Mouse (Mus musculus) urinary bladder, postnatal 10 days (tissue): ENCODE results near the gene Sar1a.

Source experiments
- DNase-seq: peaks from one replicate; pipeline ENCODE4 v3.0.0; 2022; ENCODE audit warnings: low spot score

Sar1a gene

GRCm38 (mm10) chr10:61679545-61679944 lies 554 bp upstream of the Sar1a start:
- DNase-seq: no peak

GRCm38 (mm10) chr10:61689405-61689804 lies 9.3 kb downstream of the Sar1a start:
- DNase-seq: no peak

GRCm38 (mm10) chr10:61693563-61693962 lies 13.5 kb downstream of the Sar1a start:
- DNase-seq: no peak

GRCm38 (mm10) chr10:61694870-61695670 lies 15.0 kb downstream of the Sar1a start, which contains the start of gene Tysnd1:
Gene Tysnd1 (plus strand): TSS chr10:61695514.
- DNase-seq: peak; percentile 90

- DNase-seq: no peak
Measured at GRCm38 (mm10) chr10:61695703-61696559, 15.8 kb downstream of the Sar1a start.

GRCm38 (mm10) chr10:61696560-61696823 lies 16.4 kb downstream of the Sar1a start:
- DNase-seq: no peak

DNA sequence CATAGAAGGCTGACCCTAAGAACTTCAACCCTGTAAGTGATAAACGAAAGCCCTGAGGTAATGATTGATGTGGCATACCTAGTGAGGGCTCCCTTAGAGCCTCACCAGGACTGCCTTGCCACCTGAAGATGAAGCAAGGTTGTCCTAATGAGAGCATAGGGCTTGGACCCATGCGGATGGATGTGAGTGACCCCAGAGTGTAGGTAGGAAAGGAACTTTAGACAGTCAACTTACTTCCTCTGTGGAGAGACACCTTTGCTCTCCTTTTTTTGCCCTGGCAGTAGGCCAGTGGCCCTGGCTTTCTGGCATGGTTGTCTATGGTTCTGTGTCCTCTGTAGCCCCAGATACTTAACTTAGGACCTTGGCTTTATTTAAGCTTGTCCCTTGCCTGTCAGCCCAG lies 16.9 kb downstream of the Sar1a start:
- DNase-seq: no peak

DNA sequence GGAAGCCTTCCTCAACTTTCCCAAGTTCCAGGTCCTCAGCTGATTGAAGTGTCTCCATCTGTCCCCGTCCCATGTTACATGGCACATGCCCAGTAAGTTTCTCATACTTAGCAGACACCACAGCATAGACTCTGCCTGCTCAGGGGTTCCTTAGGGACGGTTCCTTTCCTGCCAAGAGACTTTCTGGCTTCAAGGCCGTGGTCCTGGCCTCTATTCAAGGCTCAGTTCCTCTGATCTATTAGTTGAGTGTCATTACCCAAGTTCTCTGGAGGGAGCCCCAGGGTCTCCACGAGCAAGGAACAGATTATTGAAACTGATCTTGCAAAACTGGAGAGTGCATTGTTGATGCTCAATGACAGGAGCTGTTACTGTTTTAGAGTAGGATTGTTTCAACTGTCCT lies 24.6 kb downstream of the Sar1a start:
- DNase-seq: no peak

- DNase-seq: no peak
Measured at GRCm38 (mm10) chr10:61706412-61707375, 26.6 kb downstream of the Sar1a start.

DNA sequence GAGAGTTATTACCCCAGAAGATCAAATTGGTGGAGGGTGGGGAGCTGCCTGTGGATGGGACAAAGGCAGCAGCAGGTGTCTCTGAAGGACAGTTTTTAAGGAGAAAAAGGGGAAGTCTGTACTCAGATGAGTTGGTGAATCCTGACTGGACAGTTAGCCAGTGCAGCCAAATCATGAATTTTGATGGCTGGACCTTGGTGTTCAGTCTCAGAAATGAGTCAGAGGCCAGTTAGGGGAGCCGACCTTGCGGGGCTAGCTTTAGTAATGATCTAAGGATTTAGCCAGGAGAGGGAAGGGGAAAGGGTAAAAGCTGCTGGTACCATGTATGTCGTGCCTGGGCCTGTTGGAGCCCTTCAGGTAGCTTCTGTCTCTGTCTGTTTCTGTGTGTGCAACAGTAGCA lies 33.5 kb downstream of the Sar1a start:
- DNase-seq: no peak

GRCm38 (mm10) chr10:61714146-61714545 lies 34.0 kb downstream of the Sar1a start:
- no peak for DNase-seq

DNA sequence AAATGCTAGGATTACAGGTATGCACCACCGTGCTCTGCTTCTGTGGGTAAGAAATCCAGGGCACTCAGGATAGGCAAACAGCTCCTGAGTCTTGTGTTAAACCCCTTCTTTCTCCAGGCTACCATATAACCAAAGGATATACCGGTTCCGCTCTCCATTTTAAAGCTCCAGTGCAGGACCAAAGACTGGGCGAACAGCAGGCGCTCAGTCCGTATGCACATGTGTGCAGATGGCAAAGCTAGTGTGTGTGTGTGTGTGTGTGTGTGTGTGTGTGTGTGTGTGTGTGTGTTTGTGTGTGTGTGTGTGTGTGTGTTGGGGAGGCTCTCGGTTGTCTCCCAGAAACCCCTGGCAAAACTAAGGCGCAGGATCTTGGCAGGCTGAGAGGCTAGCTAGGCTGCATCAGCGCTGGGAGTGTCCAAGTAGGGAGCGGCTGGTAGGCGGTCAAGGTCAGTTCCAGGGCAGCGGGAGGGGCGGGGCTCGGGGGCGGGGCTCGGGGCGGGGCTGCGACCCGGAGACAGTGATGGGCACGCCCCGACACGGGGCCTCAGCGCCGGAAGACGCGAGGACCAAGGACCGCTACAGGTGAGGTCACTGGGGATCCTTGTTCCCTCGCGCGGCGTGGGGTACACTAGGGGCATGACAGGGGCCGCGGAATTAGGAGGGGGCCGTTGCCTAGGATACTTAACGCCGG lies 34.8 kb downstream of the Sar1a start, which contains the start of gene Aifm2:
Gene Aifm2, plus strand, starts transcription at position 493 of the 691 bp plus-strand sequence.
- DNase-seq: no peak

DNA sequence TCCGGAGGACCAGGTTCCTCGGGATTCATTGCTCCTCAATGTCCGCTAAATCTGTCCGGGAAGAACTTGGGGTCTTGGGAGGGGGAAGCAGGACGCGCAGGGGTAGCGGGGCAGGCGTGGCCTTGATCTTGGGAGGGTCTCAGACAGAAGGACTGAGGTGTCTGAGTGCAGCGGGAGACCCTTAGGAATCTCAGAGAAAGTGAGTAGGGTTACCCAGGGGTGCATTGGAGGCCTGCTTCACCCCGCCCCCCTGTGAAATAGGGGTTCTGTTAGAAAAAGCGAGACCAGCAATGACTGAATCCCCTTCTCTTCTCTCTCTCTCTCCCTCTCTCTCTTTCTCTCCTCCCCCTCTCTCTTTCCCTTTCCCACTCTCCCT lies 35.4 kb downstream of the Sar1a start:
- no peak for DNase-seq

DNA sequence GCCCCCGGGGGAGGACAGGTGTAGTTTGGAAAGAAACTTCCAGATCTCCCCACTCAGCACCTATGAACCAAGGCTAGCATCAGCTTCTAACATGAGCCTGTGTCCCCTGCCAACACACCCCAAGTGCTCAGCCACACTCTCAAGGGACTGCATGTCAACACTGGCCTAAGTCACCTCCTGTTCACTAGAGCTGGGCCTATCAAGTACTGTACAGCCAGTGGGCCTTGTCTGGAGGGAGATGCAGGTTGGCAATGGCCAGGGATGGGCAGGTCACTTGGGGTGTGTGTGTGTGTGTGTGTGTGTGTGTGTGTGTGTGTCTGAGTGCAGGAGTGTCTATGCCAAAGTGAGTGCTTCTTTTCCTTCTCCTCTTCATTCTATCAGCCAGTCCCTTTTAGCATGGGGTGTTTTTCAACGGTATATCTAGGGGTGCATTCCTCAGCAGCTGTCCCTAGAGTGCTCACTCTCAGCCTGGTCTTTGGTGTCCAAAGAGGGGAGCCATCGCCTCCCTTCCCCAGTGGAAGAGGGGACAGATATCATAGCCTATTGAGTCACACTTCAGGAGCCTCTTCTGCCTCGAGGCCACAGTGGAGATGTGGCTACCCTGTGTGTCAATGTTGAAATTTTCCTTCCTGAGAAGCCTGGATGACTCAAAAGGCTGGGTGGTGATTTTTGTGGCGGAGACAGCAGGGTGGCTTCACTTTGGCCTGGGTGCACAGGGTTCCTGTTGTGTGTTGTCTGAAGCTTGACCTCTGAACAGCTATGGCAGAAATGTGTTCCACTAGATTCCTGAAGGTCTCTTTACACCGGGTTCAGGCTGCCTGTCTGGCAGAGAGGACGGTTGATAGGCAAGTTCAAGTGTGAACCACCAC lies 36.1 kb downstream of the Sar1a start:
- no peak for DNase-seq

GRCm38 (mm10) chr10:61717406-61718296 lies 37.6 kb downstream of the Sar1a start:
- no peak for DNase-seq

- DNase-seq: no peak
Measured at GRCm38 (mm10) chr10:61720331-61720730, 40.2 kb downstream of the Sar1a start.

DNA sequence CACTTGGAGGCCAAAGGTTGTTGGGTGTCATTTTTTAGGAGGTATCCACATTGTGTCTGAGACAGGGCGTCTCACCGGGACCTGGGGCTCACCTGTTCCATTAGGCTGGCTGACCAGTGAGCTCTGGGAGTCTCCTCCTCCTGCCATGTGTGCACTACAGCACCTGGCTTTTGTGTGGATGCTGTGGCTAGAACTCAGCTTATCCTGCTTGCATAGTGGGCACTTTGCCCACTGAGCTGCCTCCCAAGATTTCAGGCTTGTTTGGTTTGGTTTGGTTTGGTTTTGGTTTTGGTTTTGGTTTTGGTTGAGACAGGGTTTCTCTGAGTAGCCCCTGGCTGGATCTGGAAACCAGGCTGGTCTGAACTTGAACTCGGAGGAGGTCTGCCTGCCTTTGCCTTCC lies 42.1 kb downstream of the Sar1a start:
- no peak for DNase-seq

DNA sequence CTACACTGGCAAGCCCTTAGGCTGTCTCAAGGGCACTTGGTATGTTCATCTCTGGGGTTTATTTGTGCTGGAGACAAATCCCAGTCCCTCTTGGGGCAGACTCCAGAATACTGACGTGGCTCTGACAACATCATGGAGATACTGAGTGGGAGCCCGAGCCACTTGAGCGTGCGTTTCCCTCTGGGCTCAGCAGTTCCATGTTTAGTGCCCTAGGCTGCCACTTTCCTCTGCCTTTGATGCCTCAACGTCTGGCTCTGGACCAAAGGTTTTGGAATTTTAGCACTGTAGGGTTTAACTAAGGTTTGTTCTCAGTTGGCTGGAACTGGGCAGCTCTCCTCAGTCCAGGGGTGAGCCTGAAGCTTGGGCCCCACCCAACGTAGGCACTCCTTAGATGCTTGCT lies 43.2 kb downstream of the Sar1a start:
- no peak for DNase-seq

- no peak for DNase-seq
Measured at GRCm38 (mm10) chr10:61729181-61729580, 49.1 kb downstream of the Sar1a start.

- no peak for DNase-seq
Measured at GRCm38 (mm10) chr10:61730171-61730570, 50.1 kb downstream of the Sar1a start.
